Mouse (Mus musculus): ENCODE results near the gene Tmem243. TPM values are rescaled to one million over a fixed set of nuclear protein-coding genes. Genes with fewer than 3 reads are reported as not detected.
"Not testable (repeated sequence)": the region's sequence is repeated elsewhere in the genome, so short reads cannot be mapped to it uniquely, and the experiment has no call there.

The Tmem243 gene
- polyA plus RNA-seq, 1 experiment from 2014 or later, result 20.7 TPM

DNA sequence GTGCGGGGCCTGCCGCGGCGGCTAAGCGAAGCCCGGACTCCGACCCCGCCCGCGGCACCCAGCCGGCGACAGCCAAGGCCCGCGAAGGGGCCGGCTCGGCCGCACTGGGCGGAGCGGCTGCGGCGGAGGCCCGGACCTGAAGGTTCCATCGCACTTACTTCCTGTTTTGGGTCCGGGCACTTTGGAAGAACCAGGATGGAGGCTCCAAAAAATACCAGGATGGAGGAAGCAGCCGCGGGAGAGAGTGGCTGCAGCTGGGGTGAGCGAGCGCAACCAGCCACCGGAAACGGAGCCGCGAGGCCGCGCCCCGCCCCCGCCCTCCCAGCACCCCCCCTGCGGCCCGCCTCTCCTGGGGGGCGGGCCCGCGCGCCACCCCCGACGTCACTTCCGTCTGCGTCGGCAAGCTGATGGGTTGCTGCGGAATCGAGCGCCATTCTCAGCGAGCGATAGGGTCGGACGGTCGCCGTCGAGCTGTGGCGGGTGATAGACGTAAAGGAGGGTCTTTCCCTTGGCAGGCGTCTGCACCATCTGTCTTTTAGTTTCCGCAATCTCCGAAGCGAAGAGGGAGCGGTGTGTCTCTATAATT is 61.1 kb downstream of the Tmem243 start, which contains the start of gene Dmtf1:
Gene Dmtf1, minus strand, starts transcription at position 321 of the 586 bp plus-strand sequence.
- no peaks in the 10 kb centered on the region for H3K27me3 ChIP-seq
- H3K9me3 ChIP-seq (replicated peaks), result no peaks in the 10 kb centered on the region
- under 1% methylated on average over 56 of the region's 64 CpGs for WGBS
- peak within 1 kb of the TSS; percentile 59 for H3K4me2 ChIP-seq
- H3K27ac ChIP-seq, result peak within 1 kb of the TSS; percentile 100
- peak within 1 kb of the TSS; percentile 93 for H3K4me3 ChIP-seq (replicated peaks)
- H3K36me3 ChIP-seq, result no peaks in the 10 kb centered on the region
- H3K9ac ChIP-seq, result peak within 1 kb of the TSS; percentile 98
- ATAC-seq (replicated peaks; ENCODE audit: low FRiP score), result peak; percentile 97
- H3K4me1 ChIP-seq, result 0 out of 2 replicates have a peak, but pooled peaks cover 2% of the 10 kb centered on the region

DNA sequence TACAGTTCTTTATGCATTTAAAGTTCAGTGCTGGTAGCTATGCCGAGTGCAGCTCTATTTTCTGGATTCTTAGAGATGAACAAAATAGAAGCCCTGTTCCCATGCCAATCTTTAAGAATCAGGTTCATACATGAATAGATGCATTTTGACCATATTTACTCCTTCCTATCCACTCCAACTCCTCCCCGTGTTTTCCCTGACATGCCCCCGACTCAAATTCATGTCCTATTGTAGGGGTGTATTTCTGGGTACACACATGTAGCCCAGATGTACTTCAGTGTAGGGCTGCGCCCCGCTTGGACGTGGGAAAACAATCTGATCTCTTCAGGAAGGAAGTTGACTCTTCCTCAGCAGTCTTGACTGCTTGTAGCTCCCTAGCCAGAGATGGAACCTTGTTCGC is 61.6 kb downstream of the Tmem243 start:
- Histone ChIP-seq H3K27me3 (no peaks in the 10 kb centered on the region), H3K4me2 (peak overlapping the region; percentile 59), H3K9me3 (replicated peaks) (no peaks in the 10 kb centered on the region), H3K4me1 (0 out of 2 replicates have a peak, but pooled peaks cover 2% of the 10 kb centered on the region), H3K9ac (peak overlapping the region; percentile 57), H3K4me3 (replicated peaks) (peak overlapping the region; percentile 93), H3K36me3 (no peaks in the 10 kb centered on the region), H3K27ac (peak overlapping the region; percentile 100)
- WGBS, result 11% methylated on average over 7 of the region's 7 CpGs
- ATAC-seq (replicated peaks; ENCODE audit: low FRiP score), result peak; percentile 13

DNA sequence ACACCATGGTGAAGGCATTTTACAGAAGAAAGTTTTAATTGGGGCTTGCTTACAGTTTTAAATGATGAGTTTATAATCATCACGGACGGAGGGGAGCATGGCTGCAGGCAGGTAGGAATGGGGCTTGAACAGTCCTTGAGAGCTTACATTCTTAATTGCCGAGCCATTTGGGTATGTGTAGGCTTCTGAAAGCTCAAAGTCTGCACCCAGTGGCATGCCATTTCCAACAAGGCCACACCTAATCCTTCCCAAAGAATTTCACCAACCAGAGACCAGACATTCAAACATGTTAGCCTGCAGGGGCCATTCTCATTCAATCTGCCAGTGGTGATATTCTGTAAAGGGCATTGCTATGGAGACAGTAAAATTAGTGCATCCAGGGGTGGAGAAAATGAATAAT is 62.9 kb downstream of the Tmem243 start:
- no peak overlapping the region for H3K4me3 ChIP-seq (replicated peaks)
- no peaks in the 10 kb centered on the region for H3K27me3 ChIP-seq
- H3K27ac ChIP-seq, result no peak overlapping the region
- no peak for ATAC-seq (replicated peaks; ENCODE audit: low FRiP score)
- no peak overlapping the region for H3K9ac ChIP-seq
- no peaks in the 10 kb centered on the region for H3K36me3 ChIP-seq
- H3K4me1 ChIP-seq, result 0 out of 2 replicates have a peak, but pooled peaks cover 2% of the 10 kb centered on the region
- H3K9me3 ChIP-seq (replicated peaks), result no peaks in the 10 kb centered on the region
- 93% methylated on average over 3 of the region's 3 CpGs for WGBS
- no peak overlapping the region for H3K4me2 ChIP-seq

DNA sequence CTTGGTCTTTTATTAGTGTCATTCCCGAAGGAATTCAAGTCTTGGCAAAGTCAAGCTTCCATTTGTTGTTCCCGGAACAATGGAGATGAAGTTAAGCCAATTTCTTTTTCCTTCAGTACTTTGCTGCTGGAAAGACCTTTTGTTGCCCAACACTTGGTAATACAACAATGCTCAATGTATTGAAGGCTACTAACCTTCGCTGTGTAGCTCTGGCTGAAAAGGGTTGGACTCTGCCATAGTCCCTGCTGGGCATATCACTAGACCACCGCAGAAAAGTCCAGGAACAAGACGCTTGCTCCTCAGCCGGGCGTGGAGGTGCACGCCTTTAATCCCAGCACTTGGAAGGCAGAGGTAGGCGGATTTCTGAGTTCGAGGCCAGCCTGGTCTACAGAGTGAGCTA is 64.7 kb downstream of the Tmem243 start:
- not testable (repeated sequence) for H3K9ac ChIP-seq; H3K4me1 ChIP-seq; H3K4me2 ChIP-seq; H3K27ac ChIP-seq; H3K27me3 ChIP-seq; ATAC-seq (replicated peaks; ENCODE audit: low FRiP score); H3K36me3 ChIP-seq; H3K9me3 ChIP-seq (replicated peaks); H3K4me3 ChIP-seq (replicated peaks)
- 91% methylated on average over 10 of the region's 10 CpGs for WGBS

DNA sequence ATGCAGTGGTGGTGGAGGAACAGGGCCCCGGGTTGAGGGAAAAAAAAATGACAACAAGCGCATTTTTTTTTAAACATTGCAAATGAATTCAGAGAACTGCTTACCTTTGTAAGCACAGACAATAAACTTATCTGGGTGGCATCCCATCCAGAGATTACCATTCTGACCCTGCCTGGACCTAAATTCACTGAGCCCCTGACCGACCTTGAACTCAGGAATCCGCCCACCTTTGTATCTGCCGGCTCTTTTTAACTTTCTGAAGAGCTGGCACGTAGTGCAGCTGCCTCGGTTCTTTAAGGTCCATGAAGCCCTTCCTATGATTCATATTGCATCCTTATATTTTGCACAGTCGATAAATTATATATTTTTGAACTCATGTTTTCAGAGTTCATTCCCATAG is 65.9 kb downstream of the Tmem243 start:
- Histone ChIP-seq H3K4me3 (replicated peaks) (no peak overlapping the region), H3K4me2 (no peak overlapping the region), H3K4me1 (no peaks in the 10 kb centered on the region), H3K9me3 (replicated peaks) (no peaks in the 10 kb centered on the region), H3K9ac (no peak overlapping the region), H3K36me3 (no peaks in the 10 kb centered on the region), H3K27ac (no peak overlapping the region), H3K27me3 (no peaks in the 10 kb centered on the region)
- WGBS, result 72% methylated on average over 8 of the region's 8 CpGs
- no peak for ATAC-seq (replicated peaks; ENCODE audit: low FRiP score)

DNA sequence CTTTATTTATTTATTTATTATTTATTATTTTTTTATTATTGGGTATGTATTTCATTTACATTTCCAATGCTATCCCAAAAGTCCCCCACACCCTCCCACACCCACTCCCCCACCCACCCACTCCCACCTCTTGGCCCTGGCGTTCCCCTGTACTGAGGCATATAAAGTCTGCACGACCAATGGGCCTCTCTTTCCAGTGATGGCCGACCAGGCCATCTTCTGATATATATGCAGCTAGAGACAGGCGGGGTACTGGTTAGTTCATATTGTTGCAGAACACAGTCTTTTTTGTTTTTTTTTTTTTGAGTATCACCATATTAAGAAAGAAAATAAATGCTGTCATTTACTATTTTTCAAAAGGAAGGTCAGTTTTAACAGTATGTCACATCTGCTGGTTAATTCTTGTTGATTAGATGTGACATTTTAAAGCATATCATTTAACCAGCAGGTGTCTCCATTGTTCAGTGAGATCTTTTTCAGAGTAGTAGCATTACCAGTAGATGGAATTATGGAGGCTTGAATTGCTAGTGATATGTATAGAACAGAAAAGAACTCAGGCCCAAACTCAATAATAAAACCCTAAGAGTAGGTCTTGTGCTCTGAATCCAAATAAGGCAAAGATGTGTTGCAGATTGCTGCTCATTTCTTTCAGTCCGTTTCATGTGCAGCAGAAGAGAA is 69.0 kb downstream of the Tmem243 start:
- ATAC-seq (replicated peaks; ENCODE audit: low FRiP score); H3K27ac ChIP-seq; H3K36me3 ChIP-seq; H3K27me3 ChIP-seq; H3K9ac ChIP-seq; H3K4me2 ChIP-seq; H3K9me3 ChIP-seq (replicated peaks); H3K4me3 ChIP-seq (replicated peaks); H3K4me1 ChIP-seq: not testable (repeated sequence)
- 87% methylated on average over 4 of the region's 5 CpGs for WGBS

DNA sequence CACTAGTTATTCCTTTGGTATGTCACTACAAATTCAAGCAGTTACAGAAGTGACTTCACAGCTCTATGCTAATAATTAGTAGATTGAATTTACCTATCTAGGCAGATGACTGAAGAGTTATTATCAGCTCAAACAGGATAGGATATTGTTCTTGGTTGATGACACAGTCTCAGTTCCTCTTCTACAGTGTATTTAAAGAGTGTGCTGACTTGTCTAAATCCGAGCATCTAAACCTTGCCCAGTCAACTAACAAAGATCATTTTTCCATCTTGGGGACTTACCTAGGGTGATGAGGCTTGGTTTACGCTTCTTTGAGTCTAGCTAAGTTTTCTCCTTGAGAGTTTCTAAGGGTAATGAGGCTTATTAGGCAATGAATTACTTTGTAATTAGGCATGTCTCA is 72.8 kb downstream of the Tmem243 start:
- Histone ChIP-seq H3K4me2 (no peak overlapping the region), H3K9ac (no peak overlapping the region), H3K4me1 (no peaks in the 10 kb centered on the region), H3K4me3 (replicated peaks) (no peak overlapping the region), H3K27me3 (no peaks in the 10 kb centered on the region), H3K36me3 (no peaks in the 10 kb centered on the region), H3K9me3 (replicated peaks) (no peaks in the 10 kb centered on the region), H3K27ac (no peak overlapping the region)
- ATAC-seq (replicated peaks; ENCODE audit: low FRiP score), result no peak
- 65% methylated on average over 2 of the region's 2 CpGs for WGBS

DNA sequence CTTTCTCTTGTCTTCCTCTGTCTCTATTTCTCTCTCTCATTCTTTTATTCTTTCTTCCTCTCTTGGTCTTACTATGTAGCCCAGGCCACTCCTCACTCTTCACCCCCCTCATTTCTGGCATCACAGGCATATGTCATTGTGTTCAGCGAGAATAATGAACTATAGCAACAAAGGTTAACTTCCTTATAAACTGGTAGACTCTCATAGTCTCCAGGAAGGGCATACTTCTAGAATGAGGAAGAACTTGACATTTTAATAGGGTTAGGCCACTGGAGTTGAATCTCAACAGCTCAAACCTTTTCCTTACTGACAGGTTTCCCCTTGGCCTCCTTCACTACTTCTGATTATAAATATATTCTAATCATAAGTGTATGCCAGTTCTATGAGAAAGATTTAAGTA is 86.0 kb downstream of the Tmem243 start:
- Histone ChIP-seq H3K9me3 (replicated peaks) (no peaks in the 10 kb centered on the region), H3K9ac (no peak overlapping the region), H3K4me2 (no peak overlapping the region), H3K4me1 (no peaks in the 10 kb centered on the region), H3K27me3 (no peaks in the 10 kb centered on the region), H3K4me3 (replicated peaks) (no peak overlapping the region), H3K27ac (no peak overlapping the region), H3K36me3 (no peaks in the 10 kb centered on the region)
- no peak for ATAC-seq (replicated peaks; ENCODE audit: low FRiP score)
- 65% methylated on average over 1 of the region's 1 CpGs for WGBS

Other genes with a start within 250 kb of the Tmem243 start
- gene Abcb4, start 207.0 kb upstream of the Tmem243 start, polyA plus RNA-seq (2015; fragmentation: Nextera tagmentation; extraction: Ambion mirVana), result 0.53 and 0.86 TPM in 2 replicates
- gene Crot, start 103.3 kb upstream of the Tmem243 start, polyA plus RNA-seq (2015; fragmentation: Nextera tagmentation; extraction: Ambion mirVana), result 47.9 and 48.5 TPM in 2 replicates
- 45.0 and 46.0 TPM in 2 replicates for gene Dmtf1, start 61.1 kb downstream of the Tmem243 start, polyA plus RNA-seq (2015; fragmentation: Nextera tagmentation; extraction: Ambion mirVana)
- gene 9330182L06Rik, start 165.4 kb downstream of the Tmem243 start, polyA plus RNA-seq (2015; fragmentation: Nextera tagmentation; extraction: Ambion mirVana), result 2.0 and 2.1 TPM in 2 replicates